Mouse (Mus musculus): ENCODE data around the gene Acot5. TPM values are rescaled to one million over a fixed set of nuclear protein-coding genes. Genes with fewer than 3 reads are reported as not detected.

The Acot5 gene
- not detected in 2 replicates for polyA plus RNA-seq (2012; rRNA removed)

GRCm38 (mm10) chr12:84068986-84069385 is at the start of gene Acot5:
Gene Acot5, plus strand, starts transcription at chr12:84069325.

GRCm38 (mm10) chr12:84038241-84038640 is 30.9 kb upstream of the Acot5 start, which contains the start of gene Acot4:
Gene Acot4, plus strand, starts transcription at chr12:84038379.

GRCm38 (mm10) chr12:84038691-84039111 is 30.4 kb upstream of the Acot5 start, which contains the start of gene Gm49366:
Gene Gm49366, plus strand, starts transcription at chr12:84038935.

GRCm38 (mm10) chr12:84051937-84052474 is 17.1 kb upstream of the Acot5 start, which contains the start of gene Acot3:
Gene Acot3, plus strand, starts transcription at chr12:84052144.

GRCm38 (mm10) chr12:84100604-84101492 is 31.7 kb downstream of the Acot5 start, which contains the start of gene Acot6:
Gene Acot6, plus strand, starts transcription at chr12:84100654.

GRCm38 (mm10) chr12:84114153-84114994 is 45.2 kb downstream of the Acot5 start, which contains the start of gene Dnal1:
Gene Dnal1, plus strand, starts transcription at chr12:84114366.

Other genes starting within 250 kb of the Acot5 start
- gene Numb, start 147.4 kb upstream of the Acot5 start, polyA plus RNA-seq (2012; rRNA removed): 35.5 and 51.8 TPM in 2 replicates
- 14.9 and 20.3 TPM in 2 replicates for gene Riox1, start 118.7 kb upstream of the Acot5 start, polyA plus RNA-seq (2012; rRNA removed)
- gene Heatr4, start 84.5 kb upstream of the Acot5 start, polyA plus RNA-seq (2012; rRNA removed): not detected in 2 replicates
- gene Acot2, start 81.5 kb upstream of the Acot5 start, polyA plus RNA-seq (2012; rRNA removed): 5.4 and 8.7 TPM in 2 replicates
- gene Acot1, start 59.8 kb upstream of the Acot5 start, polyA plus RNA-seq (2012; rRNA removed): 32.5 and 33.4 TPM in 2 replicates
- gene Acot4, start 30.9 kb upstream of the Acot5 start, polyA plus RNA-seq (2012; rRNA removed): 0.47 and 0.96 TPM in 2 replicates
- not detected in 2 replicates for gene Gm49366, start 30.4 kb upstream of the Acot5 start, polyA plus RNA-seq (2012; rRNA removed)
- 0.20 and 0.31 TPM in 2 replicates for gene Acot3, start 17.2 kb upstream of the Acot5 start, polyA plus RNA-seq (2012; rRNA removed)
- 2.1 and 2.7 TPM in 2 replicates for gene Acot6, start 31.3 kb downstream of the Acot5 start, polyA plus RNA-seq (2012; rRNA removed)
- 12.2 and 13.2 TPM in 2 replicates for gene Dnal1, start 45.0 kb downstream of the Acot5 start, polyA plus RNA-seq (2012; rRNA removed)
- gene Pnma1, start 79.2 kb downstream of the Acot5 start, polyA plus RNA-seq (2012; rRNA removed): 0.93 and 2.0 TPM in 2 replicates
- 8.9 and 10.4 TPM in 2 replicates for gene Elmsan1, start 149.6 kb downstream of the Acot5 start, polyA plus RNA-seq (2012; rRNA removed)
- 13.6 and 23.7 TPM in 2 replicates for gene Ptgr2, start 215.9 kb downstream of the Acot5 start, polyA plus RNA-seq (2012; rRNA removed)
- 89.7 and 101 TPM in 2 replicates for gene Zfp410, start 247.5 kb downstream of the Acot5 start, polyA plus RNA-seq (2012; rRNA removed)